Mouse (Mus musculus) liver, embryonic 14.5 days (tissue): ENCODE measurements at regions not wholly inside any gene's neighbourhood (a gene's known extent, or its start where the extent isn't known, plus 50 kb on each side); places are given as distances from the start of the nearest gene placed in this dataset.

Source experiments
- CTCF ChIP-seq: IDR thresholded peaks from 2 replicates; pipeline ENCODE4 v1.5.1; 2016; ENCODE audit warnings: antibody characterized with exemption, low read depth, control low read depth
- EP300 ChIP-seq: IDR thresholded peaks from 2 replicates; pipeline ENCODE4 v1.6.1; 2016; ENCODE audit warnings: antibody characterized with exemption, low read depth

- TF ChIP-seq CTCF (no peak), EP300 (no peak)
Measured at GRCm38 (mm10) chr12:114468857-114469256, 925.1 kb downstream of the Adam6a start.
